Mouse (Mus musculus) colon, adult 2 months (tissue): Measurements from ENCODE around the gene Brdt. TPM values are rescaled to one million over a fixed set of nuclear protein-coding genes. Genes with fewer than 3 reads are reported as not detected.

ENCODE experiments used
- polyA plus RNA-seq: library from polyadenylated mRNA; depleted of rRNA; stranded (reverse); fragments of >200 nt; gene quantifications from 2 replicates; pipeline ENCODE4 v1.2.3, GENCODE M21; 2012; rRNA removed

Brdt gene
- polyA plus RNA-seq, result 0.93 and 1.3 TPM in 2 replicates

DNA sequence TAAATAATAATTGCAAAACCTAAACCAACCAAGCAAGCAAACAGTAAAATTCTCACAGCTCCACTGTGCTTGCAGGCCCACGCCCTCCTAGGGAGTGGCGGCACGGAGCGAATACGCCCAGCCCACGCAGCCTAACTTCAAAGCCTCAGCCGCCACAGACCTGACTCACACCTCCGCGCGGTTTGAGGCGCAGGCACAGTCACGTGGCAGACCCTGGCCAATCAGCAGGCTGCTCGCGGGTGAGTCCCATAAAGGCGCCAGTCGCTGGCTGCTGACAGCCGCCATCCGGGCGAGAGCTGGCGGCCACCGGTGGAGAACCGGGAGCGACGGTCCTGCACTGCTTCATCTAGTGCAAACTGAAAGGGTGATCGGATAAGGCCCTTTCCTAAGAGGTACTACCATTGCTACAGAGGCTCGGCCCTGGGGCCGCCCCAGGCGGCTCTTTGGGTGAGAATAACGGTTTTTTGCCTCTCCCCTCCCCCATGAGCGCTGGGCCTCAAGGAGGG is at the start of gene Brdt:
Gene Brdt, plus strand, starts transcription at position 244 of the 506 bp plus-strand sequence.

GRCm38 (mm10) chr5:107289234-107289764 is 41.7 kb upstream of the Brdt start, which contains the start of gene Tgfbr3:
TSS of gene Tgfbr3 (minus strand) at chr5:107289629.

GRCm38 (mm10) chr5:107402436-107402835 is 71.5 kb downstream of the Brdt start, which contains the start of gene Ephx4:
TSS of gene Ephx4 (plus strand) at chr5:107402736.

DNA sequence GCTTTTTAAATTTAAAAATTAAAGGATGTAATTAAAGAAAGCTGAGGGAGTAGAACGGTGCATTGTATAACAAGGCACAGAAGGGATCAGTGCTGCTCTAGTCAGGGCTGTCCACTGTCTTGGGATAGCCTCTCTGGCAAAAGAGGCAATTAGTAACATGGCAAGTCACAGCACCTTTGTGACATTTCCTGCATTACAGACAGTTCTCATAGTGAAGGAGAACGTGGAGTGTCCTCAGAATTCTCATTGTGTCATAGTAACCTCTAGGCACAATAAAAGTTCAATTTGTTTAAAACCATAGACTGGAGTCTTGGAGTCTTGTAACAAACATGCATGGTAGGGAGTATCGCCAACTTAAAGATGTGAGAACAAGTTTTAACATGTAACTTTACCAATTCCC is 100.3 kb downstream of the Brdt start, which contains the start of gene Lpcat2b:
Gene Lpcat2b, plus strand, starts transcription at position 301 of the 400 bp plus-strand sequence.

Other genes starting within 250 kb of the Brdt start
- gene Tgfbr3, start 41.5 kb upstream of the Brdt start, polyA plus RNA-seq, result 11.1 and 15.9 TPM in 2 replicates
- gene Ephx4, start 71.6 kb downstream of the Brdt start, polyA plus RNA-seq, result 14.0 and 14.8 TPM in 2 replicates
- not detected in 2 replicates for gene Lpcat2b, start 100.4 kb downstream of the Brdt start, polyA plus RNA-seq
- 0.79 and 1.4 TPM in 2 replicates for gene Btbd8, start 106.8 kb downstream of the Brdt start, polyA plus RNA-seq
- gene Gm42669, start 176.5 kb downstream of the Brdt start, polyA plus RNA-seq, result 0.07 TPM in 1 of 2 replicates, not detected in the other
- not detected in 2 replicates for gene 1700028K03Rik, start 203.6 kb downstream of the Brdt start, polyA plus RNA-seq